Mouse (Mus musculus): Measurements from ENCODE around the gene Zcwpw1.

GRCm38 (mm10) chr5:137741023-137741931 is 46.3 kb upstream of the Zcwpw1 start, which contains the start of gene Nyap1:
- TF ChIP-seq CTCF (IDR thresholded peaks at IDR 0.05; ENCODE audit: low read depth) (peak; percentile 81), EP300 (optimal IDR thresholded peaks at IDR 0.05) (no peak)
